Mouse (Mus musculus) G1E (cell line): ENCODE measurements around the gene Hes1.

Experiments used
- CTCF ChIP-seq: IDR thresholded peaks from 2 replicates; pipeline ENCODE4 v1.5.1; 2012; ENCODE audit warnings: low read depth, low read length, inconsistent platforms, mixed read lengths
- GATA1 ChIP-seq: IDR thresholded peaks from 2 replicates; pipeline ENCODE4 v1.6.1; 2012; ENCODE audit warnings: borderline replicate concordance, low read length, inconsistent platforms, mixed read lengths
- GATA2 ChIP-seq: IDR thresholded peaks from 2 replicates; pipeline ENCODE4 v1.6.1; 2012; ENCODE audit warnings: low read depth, low read length, inconsistent platforms, borderline replicate concordance

DNA sequence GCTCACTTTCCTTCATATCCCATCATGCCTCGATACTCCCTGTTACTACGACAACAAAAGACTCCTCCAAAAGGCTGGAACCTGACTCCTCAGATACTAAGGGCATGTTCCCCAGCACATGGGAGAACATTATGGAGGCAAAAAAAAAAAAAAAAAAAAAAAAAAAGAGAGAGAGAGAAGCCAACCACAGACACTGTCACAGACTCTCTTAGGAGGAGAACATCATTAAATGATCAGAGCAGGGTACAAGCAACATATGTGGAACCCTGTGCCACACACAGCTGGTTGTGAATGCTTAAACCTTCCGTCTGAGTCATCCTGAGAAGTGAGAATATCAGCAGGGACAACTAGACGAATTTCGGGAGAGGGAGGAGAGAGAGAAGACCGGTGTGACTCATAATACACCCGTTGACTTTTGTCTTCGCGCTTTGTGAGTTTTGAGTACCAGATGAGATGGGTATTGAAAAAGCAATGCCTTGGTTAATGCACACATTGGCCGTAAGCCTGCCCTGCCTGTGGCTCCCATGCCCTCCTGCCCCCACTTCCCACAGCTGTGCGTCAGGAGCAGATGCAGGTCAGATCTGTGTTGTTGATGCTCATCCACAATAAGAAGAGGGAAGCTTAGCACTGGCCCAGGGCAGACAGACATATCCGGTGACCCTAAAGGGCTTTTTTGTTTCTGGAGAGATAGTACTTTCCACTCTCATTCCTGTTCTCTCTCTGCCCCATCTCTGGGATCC lies 34.8 kb upstream of the Hes1 start:
- TF ChIP-seq GATA2 (no peak), CTCF (no peak), GATA1 (no peak)
